Mouse (Mus musculus) testis, postnatal 10 days (tissue): ENCODE measurements at regions not wholly inside any gene's neighbourhood (a gene's known extent, or its start where the extent isn't known, plus 50 kb on each side); places are given as distances from the start of the nearest gene placed in this dataset.

Experiments used
- DNase-seq: peaks from one replicate; pipeline ENCODE4 v3.0.0; 2021; ENCODE audit warnings: low spot score

- no peak for DNase-seq
These were observed 532.2 kb upstream of the Gm28269 start for GRCm38 (mm10) chrX:22277071-22277470.

GRCm38 (mm10) chrX:22249016-22249415 lies 504.1 kb upstream of the Gm28269 start:
- DNase-seq: peak; percentile 33
